In genomic region chr19:53312951-53313683, GRCm38 (mm10) we compare ENCODE assay signal across 8 mouse cellular contexts. TPM values are rescaled to one million over a fixed set of nuclear protein-coding genes. Genes with fewer than 3 reads are reported as not detected.
DNase-seq lines count a peak whose midpoint lies in the region; ATAC-seq and TF ChIP-seq lines count a peak whose summit lies in the region.

No protein-coding gene starts in this region.

- DNase-seq in brain, embryonic 14.5 days (ENCODE audit: low read depth), result peak; percentile 87
- peak; percentile 53 to 77 for DNase-seq in kidney, postnatal 36 days
- DNase-seq in testis, postnatal 10 days (ENCODE audit: low spot score), result peak; percentile 85

- WGBS in forebrain, embryonic 12.5 days, result under 1% methylated on average over 60 of the region's 63 CpGs
- WGBS in heart, embryonic 16.5 days, result under 1% methylated on average over 63 of the region's 63 CpGs
- WGBS in liver, embryonic 16.5 days (ENCODE audit: insufficient replicate concordance), result under 1% methylated on average over 63 of the region's 63 CpGs
- under 1% methylated on average over 63 of the region's 63 CpGs for WGBS in neural tube, embryonic 13.5 days

- H3K36me3 ChIP-seq in forebrain, embryonic 12.5 days (replicated peaks), result no peaks in the 10 kb centered on the region
- no peaks in the 10 kb centered on the region for H3K36me3 ChIP-seq in heart, embryonic 16.5 days (ENCODE audit: control insufficient read depth, insufficient read depth)
- H3K36me3 ChIP-seq in liver, embryonic 16.5 days (ENCODE audit: control insufficient read depth, insufficient read depth), result no peaks in the 10 kb centered on the region
- H3K36me3 ChIP-seq in neural tube, embryonic 13.5 days, result no peaks in the 10 kb centered on the region

- H3K9ac ChIP-seq in forebrain, embryonic 12.5 days, result peak overlapping the region; percentile 94
- H3K9ac ChIP-seq in heart, embryonic 16.5 days (ENCODE audit: low read length), result peak overlapping the region; percentile 89
- peak overlapping the region; percentile 93 for H3K9ac ChIP-seq in liver, embryonic 16.5 days (ENCODE audit: low read depth, low read length)
- peak overlapping the region; percentile 93 for H3K9ac ChIP-seq in neural tube, embryonic 13.5 days

- peaks cover 31% of the 10 kb centered on the region for H3K4me1 ChIP-seq in forebrain, embryonic 12.5 days
- peaks cover 19% of the 10 kb centered on the region for H3K4me1 ChIP-seq in heart, embryonic 16.5 days (ENCODE audit: control insufficient read depth, insufficient read depth, low read length)
- H3K4me1 ChIP-seq in liver, embryonic 16.5 days (ENCODE audit: control insufficient read depth, low read depth, low read length), result peaks cover 21% of the 10 kb centered on the region
- H3K4me1 ChIP-seq in neural tube, embryonic 13.5 days (replicated peaks), result peaks cover 46% of the 10 kb centered on the region

- peak overlapping the region; percentile 98 for H3K27ac ChIP-seq in forebrain, embryonic 12.5 days
- peak overlapping the region; percentile 98 for H3K27ac ChIP-seq in heart, embryonic 16.5 days (ENCODE audit: low read length)
- H3K27ac ChIP-seq in liver, embryonic 16.5 days (ENCODE audit: low read length), result peak overlapping the region; percentile 94
- H3K27ac ChIP-seq in neural tube, embryonic 13.5 days (replicated peaks), result peak overlapping the region; percentile 98

- peak overlapping the region; percentile 93 for H3K4me2 ChIP-seq in forebrain, embryonic 12.5 days
- peak overlapping the region; percentile 82 for H3K4me2 ChIP-seq in heart, embryonic 16.5 days (ENCODE audit: low read depth, low read length)
- peak overlapping the region; percentile 98 for H3K4me2 ChIP-seq in liver, embryonic 16.5 days (ENCODE audit: low read depth, low read length)
- H3K4me2 ChIP-seq in neural tube, embryonic 13.5 days, result peak overlapping the region; percentile 80

- TF ChIP-seq POLR2A in brain, embryonic 14.5 days (IDR thresholded peaks at IDR 0.05; ENCODE audit: borderline replicate concordance, extremely low read depth, insufficient read depth, insufficient read length, poor library complexity, severe bottlenecking), result no peak; the same call in 1 of the 2 replicates

- TF ChIP-seq CTCF in brain, embryonic 14.5 days (IDR thresholded peaks at IDR 0.05; ENCODE audit: borderline replicate concordance, extremely low read depth, insufficient read depth, insufficient read length), result no peak

- peak overlapping the region; percentile 90 for H3K4me3 ChIP-seq in forebrain, embryonic 12.5 days (replicated peaks)
- peak overlapping the region; percentile 93 for H3K4me3 ChIP-seq in heart, embryonic 16.5 days (ENCODE audit: low read length)
- H3K4me3 ChIP-seq in liver, embryonic 16.5 days (ENCODE audit: low read depth, low read length), result peak overlapping the region; percentile 82
- peak overlapping the region; percentile 84 for H3K4me3 ChIP-seq in neural tube, embryonic 13.5 days

- no peaks in the 10 kb centered on the region for H3K9me3 ChIP-seq in forebrain, embryonic 12.5 days
- no peaks in the 10 kb centered on the region for H3K9me3 ChIP-seq in heart, embryonic 16.5 days (replicated peaks; ENCODE audit: control insufficient read depth, low read length)
- no peaks in the 10 kb centered on the region for H3K9me3 ChIP-seq in liver, embryonic 16.5 days (replicated peaks; ENCODE audit: control insufficient read depth, low read length)
- no peaks in the 10 kb centered on the region for H3K9me3 ChIP-seq in neural tube, embryonic 13.5 days

- H3K27me3 ChIP-seq in forebrain, embryonic 12.5 days, result no peaks in the 10 kb centered on the region; the same call in 1 of the 2 replicates
- H3K27me3 ChIP-seq in heart, embryonic 16.5 days (ENCODE audit: control insufficient read depth, insufficient read depth, low read length), result no peaks in the 10 kb centered on the region
- no peaks in the 10 kb centered on the region for H3K27me3 ChIP-seq in liver, embryonic 16.5 days (ENCODE audit: control insufficient read depth, insufficient read depth, low read depth, low read length)
- H3K27me3 ChIP-seq in neural tube, embryonic 13.5 days, result no peaks in the 10 kb centered on the region

- peak; percentile 58 for ATAC-seq in CD4-positive, CD25-positive, alpha-beta regulatory T cell, adult 4 months
- ATAC-seq in forebrain, embryonic 12.5 days (ENCODE audit: low FRiP score), result peak; percentile 30
- ATAC-seq in heart, embryonic 16.5 days (replicated peaks; ENCODE audit: extremely low read depth, insufficient read depth, low FRiP score), result peak; percentile 19
- peak; percentile 35 for ATAC-seq in liver, embryonic 16.5 days (ENCODE audit: low read depth)
- peak; percentile 28 for ATAC-seq in neural tube, embryonic 13.5 days (ENCODE audit: low read depth)

RNA-seq across cellular contexts. Expression of gene Mxi1, which starts 2.8 kb away (rescaled TPM):
- 1 to 10 TPM; 4.8 to 6.2 TPM for polyA plus RNA-seq in CD4-positive, CD25-positive, alpha-beta regulatory T cell, adult 4 months (2017; shearing (Covaris generic))
- 37.1 and 44.2 TPM in 2 replicates for polyA plus RNA-seq in brain, embryonic 14.5 days (2012; rRNA removed)
- 54.8 and 62.4 TPM in 2 replicates for polyA plus RNA-seq in forebrain, embryonic 12.5 days (2016; fragmentation: Nextera tagmentation; extraction: Ambion mirVana)
- 28.7 and 40.7 TPM in 2 replicates for polyA plus RNA-seq in heart, embryonic 16.5 days (2015; fragmentation: Nextera tagmentation; extraction: Ambion mirVana)
- 14.1 and 16.7 TPM in 2 replicates for polyA plus RNA-seq in liver, embryonic 16.5 days (2015; fragmentation: Nextera tagmentation; extraction: Ambion mirVana)
- 59.8 and 66.5 TPM in 2 replicates for polyA plus RNA-seq in neural tube, embryonic 13.5 days (2015; fragmentation: Nextera tagmentation; extraction: Ambion mirVana)

RNA-seq across cellular contexts. Expression of gene Gm10197, which starts 58.4 kb away (rescaled TPM):
- polyA plus RNA-seq in CD4-positive, CD25-positive, alpha-beta regulatory T cell, adult 4 months (2017; shearing (Covaris generic)), result not detected
- polyA plus RNA-seq in brain, embryonic 14.5 days (2012; rRNA removed), result not detected in 2 replicates
- polyA plus RNA-seq in forebrain, embryonic 12.5 days (2016; fragmentation: Nextera tagmentation; extraction: Ambion mirVana), result 1.7 TPM in 1 of 2 replicates, not detected in the other
- polyA plus RNA-seq in heart, embryonic 16.5 days (2015; fragmentation: Nextera tagmentation; extraction: Ambion mirVana), result 3.5 TPM in 1 of 2 replicates, not detected in the other
- not detected in 2 replicates for polyA plus RNA-seq in liver, embryonic 16.5 days (2015; fragmentation: Nextera tagmentation; extraction: Ambion mirVana)
- not detected in 2 replicates for polyA plus RNA-seq in neural tube, embryonic 13.5 days (2015; fragmentation: Nextera tagmentation; extraction: Ambion mirVana)

Comparison
In these comparisons a context has a peak if more than half of its experiments do, and no peak if none do; other contexts are left out.
1. Peak in every context shown above with its lines: DNase-seq, ATAC-seq, H3K4me3 ChIP-seq and H3K27ac ChIP-seq.